Mouse (Mus musculus): Measurements from ENCODE around the gene Nfia.

The Nfia gene

GRCm38 (mm10) chr4:98099433-98099832, 326.9 kb downstream of the Nfia start:
- in situ Hi-C loops (cut with MboI), result no loop called here

GRCm38 (mm10) chr4:98101153-98102096, 328.9 kb downstream of the Nfia start:
- in situ Hi-C loops (cut with MboI), result no loop called here

- in situ Hi-C loops (cut with MboI), result no loop called here
Measured at GRCm38 (mm10) chr4:98102625-98103336, 330.2 kb downstream of the Nfia start.

GRCm38 (mm10) chr4:98103337-98103666, 330.8 kb downstream of the Nfia start:
- in situ Hi-C loops (cut with MboI), result no loop called here

GRCm38 (mm10) chr4:98104161-98104560, 331.6 kb downstream of the Nfia start:
- in situ Hi-C loops (cut with MboI), result no loop called here

GRCm38 (mm10) chr4:98104911-98105702, 332.6 kb downstream of the Nfia start:
- in situ Hi-C loops (cut with MboI), result no loop called here

GRCm38 (mm10) chr4:98105971-98106370, 333.4 kb downstream of the Nfia start:
- in situ Hi-C loops (cut with MboI), result no loop called here

GRCm38 (mm10) chr4:98106445-98107092, 334.0 kb downstream of the Nfia start:
- in situ Hi-C loops (cut with MboI), result no loop called here

GRCm38 (mm10) chr4:98107093-98107453, 334.5 kb downstream of the Nfia start:
- in situ Hi-C loops (cut with MboI), result no loop called here

- in situ Hi-C loops (cut with MboI), result no loop called here
Measured at GRCm38 (mm10) chr4:98107936-98108675, 335.6 kb downstream of the Nfia start.

- in situ Hi-C loops (cut with MboI), result no loop called here
Measured at GRCm38 (mm10) chr4:98108676-98109016, 336.1 kb downstream of the Nfia start.

GRCm38 (mm10) chr4:98109064-98109463, 336.5 kb downstream of the Nfia start:
- in situ Hi-C loops (cut with MboI), result no loop called here

- in situ Hi-C loops (cut with MboI), result no loop called here
Measured at GRCm38 (mm10) chr4:98109911-98110310, 337.4 kb downstream of the Nfia start.

- in situ Hi-C loops (cut with MboI), result no loop called here
Measured at GRCm38 (mm10) chr4:98113289-98114024, 340.9 kb downstream of the Nfia start.

GRCm38 (mm10) chr4:98114966-98115365, 342.4 kb downstream of the Nfia start:
- in situ Hi-C loops (cut with MboI), result no loop called here

- in situ Hi-C loops (cut with MboI), result no loop called here
Measured at GRCm38 (mm10) chr4:98115401-98115800, 342.9 kb downstream of the Nfia start.

GRCm38 (mm10) chr4:98116046-98116445, 343.5 kb downstream of the Nfia start:
- in situ Hi-C loops (cut with MboI), result no loop called here

GRCm38 (mm10) chr4:98118126-98118525, 345.6 kb downstream of the Nfia start:
- in situ Hi-C loops (cut with MboI), result no loop called here

- in situ Hi-C loops (cut with MboI), result no loop called here
Measured at GRCm38 (mm10) chr4:98118761-98119675, 346.5 kb downstream of the Nfia start.

Data from mature B cell (primary cell).